Mouse (Mus musculus): ENCODE measurements around the gene Chrm2. TPM values are rescaled to one million over a fixed set of nuclear protein-coding genes. Genes with fewer than 3 reads are reported as not detected.

The Chrm2 gene
- total RNA-seq, 2 experiments from 2014 or later, result not detected

DNA sequence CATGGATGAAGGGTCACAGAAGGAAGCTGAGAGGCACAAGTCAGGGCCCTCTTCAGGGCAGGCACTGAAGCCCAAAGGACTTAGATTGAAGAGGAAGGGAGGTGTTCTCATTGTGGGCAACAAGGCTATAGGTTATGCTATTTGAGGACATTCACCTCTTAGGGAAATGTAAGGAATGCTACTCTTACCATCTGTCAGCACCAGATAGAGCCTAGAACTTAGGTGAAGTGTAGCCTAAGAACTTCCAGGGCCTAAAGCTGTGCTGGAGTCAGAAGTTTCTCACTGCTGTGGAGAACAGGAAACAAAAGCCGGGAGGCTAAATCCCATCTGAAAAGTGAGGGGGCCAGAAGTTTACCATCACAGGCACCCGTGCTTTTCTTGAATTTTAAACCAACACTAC, 120.6 kb downstream of the Chrm2 start:
- intact Hi-C loops (cut with DNase I), result no loop called here
- DNase-seq, result no peak

DNA sequence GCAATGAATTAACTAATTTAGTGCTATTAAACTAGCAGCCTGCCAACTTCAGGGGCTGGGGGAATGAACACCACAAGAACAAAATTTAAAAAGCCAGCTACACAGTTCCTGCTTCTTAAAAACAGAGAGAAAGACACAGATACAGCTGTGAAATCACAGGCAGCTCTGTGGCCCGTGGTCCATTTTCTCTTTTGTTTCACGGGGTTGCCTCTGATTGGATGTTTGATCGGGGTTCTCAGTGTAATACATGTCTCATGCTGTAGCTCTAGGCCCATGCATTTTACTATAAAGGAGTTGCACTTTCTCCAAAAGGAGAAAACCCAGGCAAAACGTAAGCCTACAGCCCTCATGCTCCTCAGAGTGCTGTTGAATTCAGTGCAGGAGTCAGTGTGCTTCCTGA, 128.6 kb downstream of the Chrm2 start:
- no peak for DNase-seq
- intact Hi-C loops (cut with DNase I), result no loop called here

- intact Hi-C loops (cut with DNase I), result no loop called here
- no peak for DNase-seq
These were observed 129.4 kb downstream of the Chrm2 start for GRCm38 (mm10) chr6:36517242-36517641.

- intact Hi-C loops (cut with DNase I), result no loop called here
- DNase-seq, result no peak
These were observed 135.7 kb downstream of the Chrm2 start for GRCm38 (mm10) chr6:36523599-36523998.

- intact Hi-C loops (cut with DNase I), result no loop called here
- no peak for DNase-seq
These were observed 140.6 kb downstream of the Chrm2 start for GRCm38 (mm10) chr6:36528509-36528908.

DNA sequence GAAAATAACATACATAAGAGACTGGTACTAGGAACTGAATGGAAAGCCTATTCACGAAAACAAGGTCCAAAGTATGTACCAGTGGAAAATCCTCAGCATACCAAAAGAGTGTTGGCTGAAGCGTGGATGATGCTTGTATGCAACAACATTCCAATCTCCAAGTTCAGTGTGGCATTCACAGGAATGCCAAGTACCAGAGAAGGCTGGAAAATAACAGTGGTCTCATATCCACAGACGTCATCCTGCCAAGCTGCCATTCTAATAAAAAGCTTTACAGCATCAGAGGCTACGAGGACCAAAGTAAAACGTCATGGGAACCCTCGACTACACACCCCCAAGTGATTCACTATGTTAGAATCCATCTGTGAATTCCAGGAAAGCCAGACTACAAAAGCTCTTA, 153.4 kb downstream of the Chrm2 start:
- intact Hi-C loops (cut with DNase I), result no loop called here
- DNase-seq, result no peak

DNA sequence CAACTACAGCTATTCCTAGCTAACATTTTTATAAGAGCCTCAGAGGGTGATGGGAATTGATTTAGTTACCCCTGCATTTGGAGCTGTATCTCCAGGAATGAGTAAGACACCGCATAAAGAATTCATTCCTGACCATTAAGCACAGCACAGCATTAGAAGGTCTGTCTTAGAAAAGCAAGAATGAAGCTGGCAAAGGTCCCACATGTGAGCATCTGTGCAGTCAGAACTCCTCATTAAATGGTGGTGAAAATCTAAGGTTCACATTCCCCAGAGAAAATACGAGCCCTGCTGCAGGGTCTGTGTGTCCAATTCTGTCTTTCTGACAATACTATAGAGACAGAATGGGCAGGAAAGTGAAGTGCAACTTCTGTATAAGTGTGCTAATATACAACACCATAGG, 179.0 kb downstream of the Chrm2 start:
- no peak for DNase-seq
- intact Hi-C loops (cut with DNase I), result no loop called here

Small RNA genes within 50 kb of the gene (microRNA-seq; reads per million reads assigned to microRNA genes)
- 1.1 to 3.7 reads per million in 2 experiments for gene Mir490
